Mouse (Mus musculus) testis, adult 2 months (tissue): ENCODE measurements at regions not wholly inside any gene's neighbourhood (a gene's known extent, or its start where the extent isn't known, plus 50 kb on each side); places are given as distances from the start of the nearest gene placed in this dataset.

Experiments
- H3K27ac ChIP-seq: fragments of 200-500 bp; 2 replicates; pipeline ENCODE4 v1.5.1; 2012; ENCODE audit warnings: low read depth, low read length; ENCODE audit not compliant: control insufficient read depth, insufficient read depth
- H3K27me3 ChIP-seq: fragments of 200-500 bp; 2 replicates; pipeline ENCODE4 v1.6.1; 2012; ENCODE audit warnings: mild to moderate bottlenecking, low read length, moderate library complexity; ENCODE audit not compliant: control insufficient read depth, insufficient read depth
- H3K36me3 ChIP-seq: fragments of 200-500 bp; 2 replicates; pipeline ENCODE4 v1.6.1; 2012; ENCODE audit warnings: mild to moderate bottlenecking, low read length; ENCODE audit not compliant: control insufficient read depth, insufficient read depth
- H3K4me1 ChIP-seq: fragments of 200-500 bp; 2 replicates; pipeline ENCODE4 v1.6.1; 2012; ENCODE audit warnings: low read length; ENCODE audit not compliant: control insufficient read depth, insufficient read depth
- H3K4me3 ChIP-seq: fragments of 200-500 bp; 2 replicates; pipeline ENCODE4 v1.5.1; 2012; ENCODE audit warnings: low read depth, mild to moderate bottlenecking, low read length, moderate library complexity, mixed read lengths; ENCODE audit not compliant: control insufficient read depth
- CTCF ChIP-seq: fragments of 200-500 bp; IDR thresholded peaks from 2 replicates; pipeline ENCODE4 v1.5.1; 2012; ENCODE audit warnings: low read depth, mild to moderate bottlenecking, inconsistent platforms, low read length, moderate library complexity; ENCODE audit not compliant: control insufficient read depth, insufficient read depth, insufficient replicate concordance
- POLR2A ChIP-seq: fragments of 200-500 bp; IDR thresholded peaks from 2 replicates; pipeline ENCODE4 v1.6.1; 2012; ENCODE audit warnings: low read depth, mild to moderate bottlenecking, inconsistent platforms, low read length, moderate library complexity; ENCODE audit not compliant: control insufficient read depth

GRCm38 (mm10) chr3:52906823-52907564, 110.0 kb downstream of the Cog6 start:
- TF ChIP-seq CTCF (no peak), POLR2A (no peak)
- Histone ChIP-seq H3K4me1 (no peaks in the 10 kb centered on the region), H3K36me3 (no peaks in the 10 kb centered on the region), H3K27ac (no peak overlapping the region), H3K4me3 (no peak overlapping the region), H3K27me3 (no peaks in the 10 kb centered on the region)

DNA sequence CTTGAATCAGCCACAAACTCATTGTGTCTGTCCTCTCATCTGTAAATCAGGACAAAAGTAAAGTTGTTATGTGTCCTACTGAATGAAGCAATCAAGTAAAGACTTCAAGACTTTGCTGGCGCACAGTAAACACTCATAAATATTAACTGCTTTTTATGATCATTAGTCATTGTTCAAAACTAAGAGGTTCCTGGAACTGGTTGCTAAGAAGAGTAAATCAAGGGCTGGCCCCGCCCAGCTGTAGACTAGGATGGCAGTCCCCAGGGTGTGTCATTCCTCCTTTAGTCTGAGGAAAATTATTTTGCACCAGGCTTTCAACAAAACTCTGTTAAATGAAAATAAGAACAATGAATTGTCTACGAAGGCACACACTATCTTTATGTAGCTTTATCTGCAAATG, 113.0 kb downstream of the Cog6 start:
- Histone ChIP-seq H3K27me3 (no peaks in the 10 kb centered on the region), H3K36me3 (no peaks in the 10 kb centered on the region), H3K4me3 (no peak overlapping the region), H3K4me1 (no peaks in the 10 kb centered on the region), H3K27ac (no peak overlapping the region)
- TF ChIP-seq CTCF (no peak), POLR2A (no peak)

DNA sequence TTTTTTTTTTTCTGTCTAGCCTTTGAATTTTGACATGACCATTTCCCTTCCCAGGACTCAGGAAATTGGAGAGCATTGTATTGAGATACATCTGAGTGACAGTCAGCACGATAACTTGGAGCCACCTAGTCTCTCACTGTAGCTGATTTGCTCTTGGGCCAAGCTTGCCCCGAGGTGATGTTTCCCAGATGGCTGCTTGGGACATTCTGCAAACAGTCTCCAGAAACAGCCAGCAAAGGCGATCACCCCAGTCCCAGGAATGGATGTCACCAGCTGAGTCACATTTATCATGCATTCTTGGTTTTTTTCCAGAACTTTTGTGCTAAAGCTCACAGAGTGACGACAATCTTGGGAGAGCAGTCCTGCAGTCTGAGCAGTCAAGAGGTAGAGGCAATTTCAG, 119.4 kb downstream of the Cog6 start:
- H3K27ac ChIP-seq, result no peak overlapping the region
- TF ChIP-seq POLR2A, result no peak
- TF ChIP-seq CTCF, result no peak
- H3K36me3 ChIP-seq, result no peaks in the 10 kb centered on the region
- no peak overlapping the region for H3K4me3 ChIP-seq
- H3K27me3 ChIP-seq, result no peaks in the 10 kb centered on the region
- no peaks in the 10 kb centered on the region for H3K4me1 ChIP-seq

DNA sequence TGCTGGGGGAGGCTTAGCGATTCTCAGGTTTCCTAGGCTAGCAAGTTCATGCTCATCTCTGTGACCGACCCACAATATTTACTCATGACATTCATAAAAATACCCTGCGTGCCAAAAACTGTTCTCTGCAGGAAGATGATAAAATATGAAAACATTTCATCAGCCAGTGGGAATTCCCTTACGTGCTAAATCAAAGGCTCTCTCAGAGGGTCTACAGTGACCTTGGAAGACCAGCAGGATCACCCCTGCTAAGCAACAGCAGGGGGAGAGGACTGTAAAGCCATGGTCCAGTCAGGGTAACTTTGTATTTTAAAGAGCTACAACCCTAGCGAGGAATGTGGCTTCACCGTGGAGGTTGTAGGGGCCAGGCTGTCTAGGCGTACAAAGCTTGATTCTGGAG, 120.6 kb downstream of the Cog6 start:
- H3K27ac ChIP-seq, result no peak overlapping the region
- TF ChIP-seq CTCF, result no peak
- no peak overlapping the region for H3K4me3 ChIP-seq
- no peaks in the 10 kb centered on the region for H3K27me3 ChIP-seq
- no peaks in the 10 kb centered on the region for H3K4me1 ChIP-seq
- no peaks in the 10 kb centered on the region for H3K36me3 ChIP-seq

DNA sequence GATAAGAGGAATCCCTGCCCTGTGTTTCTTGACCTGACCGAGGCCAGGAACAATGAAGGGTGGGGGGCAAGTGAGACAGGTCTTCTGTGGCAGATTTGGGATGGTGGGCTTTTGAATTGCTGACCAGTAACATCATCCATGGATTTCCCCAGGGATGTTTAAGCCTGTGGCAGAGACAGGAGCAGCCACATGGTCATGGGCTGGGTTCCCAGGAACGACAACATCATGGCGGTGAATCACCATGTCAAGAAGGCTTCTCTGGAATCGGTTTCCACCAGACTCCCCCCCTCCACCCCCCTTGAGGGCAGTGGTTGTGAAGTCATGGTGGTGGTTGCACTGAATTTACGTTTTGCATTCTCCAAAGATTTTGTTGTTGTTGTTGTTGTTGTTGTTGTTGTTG, 121.3 kb downstream of the Cog6 start:
- no peaks in the 10 kb centered on the region for H3K36me3 ChIP-seq
- H3K4me1 ChIP-seq, result no peaks in the 10 kb centered on the region

GRCm38 (mm10) chr3:52894812-52895211, 122.2 kb downstream of the Cog6 start:
- no peak overlapping the region for H3K4me3 ChIP-seq
- H3K36me3 ChIP-seq, result no peaks in the 10 kb centered on the region
- no peaks in the 10 kb centered on the region for H3K4me1 ChIP-seq
- TF ChIP-seq CTCF, result no peak
- TF ChIP-seq POLR2A, result no peak
- no peaks in the 10 kb centered on the region for H3K27me3 ChIP-seq
- H3K27ac ChIP-seq, result no peak overlapping the region

More for the DNA sequence above, 121.3 kb downstream of the Cog6 start:
- H3K4me3 ChIP-seq, result no peak overlapping the region
- no peaks in the 10 kb centered on the region for H3K27me3 ChIP-seq
- no peak for TF ChIP-seq CTCF
- TF ChIP-seq POLR2A, result no peak
- no peak overlapping the region for H3K27ac ChIP-seq

- Histone ChIP-seq H3K36me3 (no peaks in the 10 kb centered on the region), H3K4me1 (no peaks in the 10 kb centered on the region), H3K27ac (no peak overlapping the region), H3K4me3 (no peak overlapping the region), H3K27me3 (no peaks in the 10 kb centered on the region)
- TF ChIP-seq CTCF, result no peak
- no peak for TF ChIP-seq POLR2A
Measured at GRCm38 (mm10) chr3:52889156-52889715, 127.8 kb downstream of the Cog6 start.

DNA sequence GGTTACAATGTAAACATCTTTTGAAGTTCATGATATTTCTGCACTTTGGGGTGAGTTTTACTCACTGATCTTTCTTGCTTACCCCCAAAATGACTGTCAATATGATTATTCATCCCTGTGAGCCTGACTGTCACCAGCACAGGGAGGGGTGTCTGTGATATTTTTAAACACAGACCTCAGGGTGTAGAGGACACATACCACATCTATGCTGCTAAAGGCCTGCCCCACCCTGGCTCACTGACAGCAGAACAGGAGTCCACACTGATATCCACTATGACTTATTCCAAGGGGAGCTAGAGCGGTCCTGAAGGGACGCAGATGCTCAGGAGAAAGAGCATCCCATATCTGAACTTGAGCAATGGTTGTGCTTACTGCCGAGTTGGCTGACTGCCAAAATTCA, 135.1 kb downstream of the Cog6 start:
- Histone ChIP-seq H3K36me3 (no peaks in the 10 kb centered on the region), H3K27ac (no peak overlapping the region), H3K4me3 (no peak overlapping the region), H3K4me1 (no peaks in the 10 kb centered on the region), H3K27me3 (no peaks in the 10 kb centered on the region)
- no peak for TF ChIP-seq POLR2A
- no peak for TF ChIP-seq CTCF
